Mouse (Mus musculus) layer of hippocampus, adult 8-10 months (tissue): ENCODE data around the gene Akap13. TPM values are rescaled to one million over a fixed set of nuclear protein-coding genes. Genes with fewer than 3 reads are reported as not detected.
A peak's percentile ranks its signal among the peaks of the same experiment; 100 is the strongest.
"Not testable (repeated sequence)": the region's sequence is repeated elsewhere in the genome, so short reads cannot be mapped to it uniquely, and the experiment has no call there.

Experiments
- DNase-seq, 2 experiments: peaks; one replicate each; pipeline ENCODE4 v3.0.0; 2022; ENCODE audit warnings: low spot score in 2 of 2
- total RNA-seq, 4 experiments: library from RNA; stranded (reverse); gene quantifications; 2 replicates each; pipeline ENCODE4 v1.2.4; 2022

The Akap13 gene
- total RNA-seq, 4 experiments from 2014 or later = 57.3 to 73.0 (median 61.3) TPM

DNA sequence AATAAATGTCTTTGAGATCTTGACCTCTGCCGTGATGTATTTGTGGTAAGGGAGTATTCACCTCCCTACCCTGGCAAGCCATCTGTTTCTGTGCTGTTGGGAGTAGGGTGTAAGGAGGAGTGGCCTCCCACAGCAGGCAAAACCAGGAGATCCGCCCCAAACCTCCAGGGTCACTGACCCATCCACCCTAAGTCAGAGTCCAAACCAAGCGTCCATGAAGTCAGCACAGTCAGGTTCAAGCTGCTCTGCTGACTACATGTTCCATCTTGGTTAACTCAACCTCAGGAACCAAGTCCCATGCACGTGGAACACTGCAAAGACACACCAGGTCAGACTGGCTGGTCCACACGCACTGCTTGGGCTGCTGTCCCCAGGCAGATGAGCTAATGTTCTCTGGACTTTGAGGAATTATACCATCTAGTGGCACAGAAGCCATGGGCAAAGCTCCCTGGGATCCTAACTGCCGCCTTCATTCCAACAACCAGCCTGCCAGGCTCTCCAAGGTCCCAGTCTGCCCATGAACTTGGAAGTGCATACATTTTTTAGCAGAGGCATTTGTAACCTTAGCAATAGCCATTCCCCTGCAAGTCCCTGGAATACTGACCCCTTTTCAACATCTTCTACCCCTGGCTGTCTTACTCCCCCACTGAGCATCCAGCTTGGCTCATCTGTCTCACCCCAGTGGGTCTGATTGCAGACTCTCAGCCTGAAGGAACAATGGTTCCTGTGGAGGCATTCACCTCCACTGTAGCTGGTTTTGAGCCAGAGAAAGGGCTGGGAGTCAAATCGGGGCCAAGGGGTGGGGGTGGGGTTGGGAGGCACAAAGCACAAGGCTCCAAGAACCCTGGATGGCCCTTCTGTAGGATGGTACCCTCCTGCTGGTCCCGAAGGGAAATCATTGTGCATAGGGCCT is 299.5 kb downstream of the Akap13 start:
- DNase-seq = no peak

GRCm38 (mm10) chr7:75755861-75756449 is 300.6 kb downstream of the Akap13 start:
- DNase-seq = no peak

DNA sequence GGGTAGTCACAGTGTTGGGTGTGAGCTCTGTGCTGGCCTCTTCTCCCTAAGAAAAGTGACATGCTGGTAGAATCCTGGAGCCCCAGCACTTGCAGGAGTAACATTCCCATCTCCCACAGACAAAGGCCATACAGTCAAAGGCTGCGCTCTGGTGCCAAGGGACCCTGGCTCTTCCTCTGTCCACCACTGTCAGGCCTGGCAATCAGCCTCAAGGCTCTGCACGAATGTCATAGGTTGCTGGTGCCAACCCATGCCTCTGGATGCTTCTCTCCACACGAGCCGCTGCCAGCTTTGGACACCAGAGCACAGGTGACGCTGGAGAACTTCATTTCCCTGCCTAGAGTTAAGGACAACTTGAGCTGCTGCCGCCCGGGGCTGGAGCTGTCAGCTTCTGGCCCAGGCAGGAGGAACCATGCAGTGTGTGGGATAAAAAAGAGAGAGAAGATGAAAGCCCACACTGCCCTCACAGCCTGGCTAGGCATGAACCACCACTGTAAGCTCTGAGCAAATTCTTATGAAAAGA is 304.7 kb downstream of the Akap13 start:
- no peak for DNase-seq

GRCm38 (mm10) chr7:75760661-75761319 is 305.5 kb downstream of the Akap13 start:
- DNase-seq = not testable (repeated sequence)

GRCm38 (mm10) chr7:75762225-75762624 is 306.9 kb downstream of the Akap13 start:
- DNase-seq = not testable (repeated sequence)

- DNase-seq = not testable (repeated sequence)
Observed at GRCm38 (mm10) chr7:75767080-75767769, 311.9 kb downstream of the Akap13 start.

DNA sequence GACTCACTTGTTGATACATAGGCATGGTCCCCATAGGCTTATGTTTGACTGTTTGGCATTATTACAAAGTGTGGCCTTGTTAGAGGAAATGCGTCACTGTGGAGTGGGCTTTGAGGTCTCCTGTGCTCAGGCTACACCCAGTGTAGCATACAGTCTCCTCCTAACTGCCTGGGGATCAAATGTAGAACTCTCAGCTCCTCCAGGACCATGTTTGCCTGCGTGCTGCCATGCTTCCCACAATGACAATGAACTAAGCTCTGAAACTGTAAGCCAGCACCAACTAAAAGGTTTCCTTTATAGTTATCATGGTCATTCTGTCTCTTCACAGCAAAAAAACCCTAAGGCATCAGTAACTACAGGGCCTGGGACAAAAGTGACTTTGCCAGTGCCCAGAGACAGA is 312.8 kb downstream of the Akap13 start:
- DNase-seq = no peak

DNA sequence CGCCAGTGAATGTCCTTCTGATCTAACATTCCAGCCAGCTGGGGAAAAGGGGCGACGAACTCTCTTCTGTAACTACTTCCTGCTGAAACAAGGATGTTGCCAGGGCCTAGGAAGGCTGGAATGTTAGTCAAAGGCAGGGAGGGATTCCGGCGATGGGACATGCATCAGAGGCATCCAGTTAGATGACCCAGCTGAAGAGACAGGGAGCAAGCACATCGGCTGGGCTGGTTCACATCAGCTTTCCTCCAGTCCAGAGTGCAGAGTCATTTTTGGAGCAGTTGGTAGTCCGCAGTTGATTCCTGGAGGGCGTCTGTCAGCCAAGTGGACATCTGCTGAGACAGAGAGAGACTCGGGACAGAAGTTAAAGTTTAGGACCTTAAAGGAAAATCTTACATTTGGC is 314.6 kb downstream of the Akap13 start:
- no peak for DNase-seq

GRCm38 (mm10) chr7:75774095-75775078 is 319.1 kb downstream of the Akap13 start:
- not testable (repeated sequence) for DNase-seq

- DNase-seq = no peak
Observed at GRCm38 (mm10) chr7:75778053-75778452, 322.7 kb downstream of the Akap13 start.

GRCm38 (mm10) chr7:75780812-75781211 is 325.5 kb downstream of the Akap13 start:
- no peak for DNase-seq

DNA sequence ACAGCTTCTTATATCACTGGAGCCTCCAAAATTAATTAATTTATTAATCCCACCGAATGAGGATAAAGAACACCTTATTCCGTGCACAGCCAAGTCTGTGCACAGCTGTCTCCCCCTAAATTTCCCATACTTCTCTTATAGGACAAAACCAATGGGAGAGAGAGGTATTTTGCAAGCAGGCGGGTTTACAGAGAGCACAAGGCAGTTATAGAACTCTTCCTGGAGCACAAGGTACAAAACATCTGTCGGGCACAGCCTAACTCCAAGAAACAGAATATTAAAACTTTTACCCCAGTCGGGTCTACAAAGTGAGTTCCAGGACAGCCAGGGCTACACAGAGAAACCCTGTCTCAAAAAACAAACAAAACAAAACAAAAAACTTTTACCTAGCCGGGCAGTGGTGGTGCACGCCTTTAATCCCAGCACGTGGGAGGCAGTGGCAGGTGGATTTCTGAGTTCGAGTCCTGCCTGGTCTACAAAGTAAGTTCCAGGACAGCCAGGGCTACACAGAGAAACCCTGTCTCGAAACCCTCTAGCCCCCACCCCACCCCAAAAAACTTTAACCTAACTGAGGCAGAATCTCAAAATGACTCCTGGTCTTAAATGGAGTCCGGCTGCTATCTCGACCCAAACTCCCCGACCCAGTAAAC is 326.1 kb downstream of the Akap13 start:
- no peak for DNase-seq

DNA sequence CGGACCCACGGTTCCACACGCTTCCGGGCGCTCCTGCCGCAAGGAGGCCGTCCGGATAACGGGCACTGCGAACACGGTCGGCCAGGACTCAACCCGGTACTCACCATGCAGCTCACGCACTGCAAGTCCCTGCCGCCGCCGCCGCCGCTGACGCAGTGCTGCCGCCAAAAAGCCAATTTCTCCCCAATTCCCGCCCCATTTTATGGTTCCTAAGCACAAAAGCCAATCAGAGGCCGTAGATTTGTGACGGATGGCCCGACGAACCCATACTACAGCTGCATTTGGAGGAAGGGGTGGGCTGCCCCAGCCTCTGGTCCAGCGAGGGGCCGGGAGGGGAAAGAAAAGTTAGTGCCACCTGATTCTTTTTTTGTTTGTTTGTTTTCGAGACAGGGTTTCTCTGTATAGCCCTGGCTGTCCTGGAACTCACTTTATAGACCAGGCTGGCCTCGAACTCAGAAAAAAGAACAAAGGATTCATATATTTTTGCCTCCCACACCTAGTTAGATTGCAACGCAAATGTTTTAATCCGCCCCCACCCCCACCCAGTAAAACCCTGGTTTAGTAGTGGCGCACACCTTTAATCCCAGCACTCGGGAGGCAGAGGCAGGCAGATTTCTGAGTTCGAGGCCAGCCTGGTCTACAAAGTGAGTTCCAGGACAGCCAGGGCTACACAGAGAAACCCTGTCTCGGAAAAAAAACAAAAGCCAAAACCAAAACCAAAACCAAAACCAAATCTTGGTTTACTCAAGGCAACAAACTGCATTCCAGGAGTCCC is 326.8 kb downstream of the Akap13 start:
- peak; percentile 77 to 82 for DNase-seq

DNA sequence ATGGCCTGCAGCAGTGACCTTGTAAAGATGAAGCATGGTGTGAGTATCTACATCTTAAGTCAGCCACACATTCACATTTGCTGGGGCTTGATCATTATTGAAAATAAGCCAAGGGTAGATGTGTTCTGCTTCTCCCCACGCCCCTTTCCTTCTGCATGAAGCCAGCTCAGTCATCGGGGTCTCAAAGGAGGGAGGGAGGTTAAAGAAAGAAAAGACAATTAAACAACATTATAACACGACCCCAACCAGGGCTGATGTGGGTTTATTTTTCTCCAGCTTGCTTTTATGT is 327.3 kb downstream of the Akap13 start:
- DNase-seq = no peak

DNA sequence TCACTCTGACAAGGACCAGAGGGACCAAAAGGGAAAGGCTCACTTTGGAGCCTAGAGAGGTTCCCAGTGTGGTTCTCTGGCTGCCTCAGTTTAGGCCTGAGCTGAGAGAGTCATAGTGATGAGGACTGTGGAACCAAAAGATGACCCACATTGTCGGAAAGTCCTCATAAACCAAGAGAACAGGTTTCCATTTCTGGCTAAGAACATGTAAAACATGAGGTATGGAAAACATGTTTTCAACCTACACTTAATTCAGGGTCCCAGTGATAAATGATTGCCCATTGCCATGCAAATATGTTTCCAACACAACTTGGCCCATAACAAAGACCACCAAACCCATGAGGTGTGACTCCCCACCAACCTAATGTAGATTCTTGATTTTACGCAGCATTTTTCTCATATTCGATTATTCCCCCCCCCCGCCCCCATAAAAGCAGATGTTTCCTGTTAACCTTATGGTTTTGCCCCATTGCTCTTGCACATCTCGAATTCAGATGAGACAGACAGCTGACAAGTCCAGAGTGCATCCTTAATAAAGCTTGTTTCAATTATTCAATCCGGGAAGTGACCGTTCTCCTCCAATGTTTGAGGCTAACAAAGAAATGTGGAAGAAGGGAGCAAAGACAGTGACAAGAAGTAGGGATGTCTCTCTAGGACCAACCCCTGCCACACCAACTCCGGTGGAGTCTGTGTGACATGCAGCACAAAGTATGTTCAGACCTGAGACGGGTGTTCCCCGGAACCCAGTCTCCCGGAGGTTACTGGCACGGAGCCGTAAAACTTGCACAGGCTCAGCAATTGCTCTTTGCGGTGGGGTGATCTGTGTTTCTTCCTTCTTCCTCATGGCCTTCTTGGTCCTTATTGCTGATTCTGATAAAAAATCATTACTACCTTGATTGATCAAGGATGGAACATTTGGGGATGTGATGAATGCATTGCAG is 330.3 kb downstream of the Akap13 start:
- DNase-seq = no peak

- no peak for DNase-seq
Observed at GRCm38 (mm10) chr7:75786812-75787211, 331.5 kb downstream of the Akap13 start.

- DNase-seq = no peak
Observed at GRCm38 (mm10) chr7:75787371-75787770, 332.0 kb downstream of the Akap13 start.
